Mouse (Mus musculus) CH12F3 (cell line): ENCODE measurements around the gene Thoc5.

Experiments used
- in situ Hi-C: fragments of 300-500 bp; cut with MboI; formaldehyde crosslinking; loops from 2 replicates; pipeline ENCODE4 v1.14.3; 2020; ENCODE audit warnings: low sequenced_read_pairs

The Thoc5 gene

DNA sequence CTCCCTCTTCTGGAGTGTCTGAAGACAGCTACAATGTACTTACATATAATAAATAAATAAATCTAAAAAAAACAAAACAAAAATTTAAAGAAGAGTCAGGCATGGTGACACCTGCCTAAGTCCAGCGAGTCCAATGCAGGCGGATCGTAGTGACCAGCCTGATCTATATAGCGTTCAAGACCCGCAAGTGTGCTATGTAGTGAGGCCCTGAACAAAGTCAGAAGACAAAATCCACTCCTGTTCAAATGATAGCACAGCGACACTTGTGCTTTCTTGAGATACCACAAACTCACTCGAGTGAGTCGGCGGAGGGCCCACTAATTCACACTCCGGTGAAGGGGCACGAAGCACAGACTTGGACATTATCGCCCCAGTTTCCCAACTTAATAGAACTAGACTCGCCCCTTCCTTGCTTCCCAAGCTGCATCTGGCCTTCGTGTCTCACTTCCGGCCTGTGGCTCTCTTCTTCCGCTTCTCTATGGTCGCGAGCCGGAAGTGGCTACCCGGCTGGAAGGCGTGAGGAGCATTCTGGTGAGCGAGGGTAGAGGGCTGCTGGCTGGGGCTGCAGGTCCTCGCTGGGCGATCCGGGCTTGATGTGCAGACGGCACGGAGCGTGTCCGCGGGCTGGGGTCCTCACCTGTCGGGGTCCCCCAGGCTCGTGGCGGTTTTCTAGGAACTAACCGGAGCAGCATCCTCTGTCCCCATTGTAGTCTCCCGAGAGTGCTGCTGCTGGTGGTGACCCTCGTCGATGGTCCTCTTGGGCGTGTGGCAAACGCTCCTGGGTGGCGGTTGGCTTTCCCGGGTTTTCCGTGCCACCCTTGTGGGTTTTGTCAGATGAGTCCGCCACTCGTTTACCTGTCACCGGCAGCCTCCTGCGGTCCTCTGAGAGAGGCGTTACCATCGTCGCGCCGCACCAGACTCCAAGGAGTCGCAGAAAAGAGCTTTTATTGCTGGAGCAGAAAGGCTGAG, at the start of gene Thoc5:
TSS of gene Thoc5 (plus strand) at position 473 of the 969 bp plus-strand sequence.
- in situ Hi-C loops: no loop called here

DNA sequence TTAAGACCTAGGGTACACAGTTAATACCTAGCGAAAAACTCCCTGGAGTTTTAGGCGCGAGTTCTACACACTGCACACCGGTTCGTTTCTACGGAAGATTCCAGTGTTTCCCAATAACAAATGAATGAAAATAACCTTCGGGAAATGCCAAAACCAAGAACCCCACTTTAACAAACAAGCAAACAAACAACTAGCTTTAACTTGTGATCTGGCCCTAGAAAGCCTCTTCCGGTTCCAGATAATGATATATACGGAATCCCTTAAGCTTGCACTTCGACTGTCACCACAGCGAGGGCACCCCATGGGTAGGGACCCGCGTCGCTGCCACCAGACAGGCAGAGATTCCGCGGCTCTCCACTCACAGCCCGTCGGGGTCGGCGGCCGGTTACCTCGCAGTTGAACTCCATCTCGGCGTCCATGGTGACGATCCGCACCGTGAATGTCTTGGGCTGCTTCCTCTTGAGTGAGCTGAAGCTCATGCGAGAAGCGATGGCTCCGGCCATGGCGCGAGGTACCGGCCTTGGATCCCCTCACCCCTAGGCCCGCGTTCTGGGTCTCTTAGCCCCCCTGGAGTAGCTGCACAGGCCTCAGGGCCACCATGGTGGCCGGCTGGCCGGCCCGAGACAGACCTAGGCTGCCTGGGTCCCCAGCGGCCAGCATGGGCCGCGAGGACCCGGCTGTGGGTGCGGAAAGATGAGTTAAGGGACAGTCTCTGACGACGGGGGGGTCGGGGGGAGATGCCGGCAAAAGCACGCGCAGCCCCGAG, 46.5 kb upstream of the Thoc5 start:
- in situ Hi-C loops: no loop called here

DNA sequence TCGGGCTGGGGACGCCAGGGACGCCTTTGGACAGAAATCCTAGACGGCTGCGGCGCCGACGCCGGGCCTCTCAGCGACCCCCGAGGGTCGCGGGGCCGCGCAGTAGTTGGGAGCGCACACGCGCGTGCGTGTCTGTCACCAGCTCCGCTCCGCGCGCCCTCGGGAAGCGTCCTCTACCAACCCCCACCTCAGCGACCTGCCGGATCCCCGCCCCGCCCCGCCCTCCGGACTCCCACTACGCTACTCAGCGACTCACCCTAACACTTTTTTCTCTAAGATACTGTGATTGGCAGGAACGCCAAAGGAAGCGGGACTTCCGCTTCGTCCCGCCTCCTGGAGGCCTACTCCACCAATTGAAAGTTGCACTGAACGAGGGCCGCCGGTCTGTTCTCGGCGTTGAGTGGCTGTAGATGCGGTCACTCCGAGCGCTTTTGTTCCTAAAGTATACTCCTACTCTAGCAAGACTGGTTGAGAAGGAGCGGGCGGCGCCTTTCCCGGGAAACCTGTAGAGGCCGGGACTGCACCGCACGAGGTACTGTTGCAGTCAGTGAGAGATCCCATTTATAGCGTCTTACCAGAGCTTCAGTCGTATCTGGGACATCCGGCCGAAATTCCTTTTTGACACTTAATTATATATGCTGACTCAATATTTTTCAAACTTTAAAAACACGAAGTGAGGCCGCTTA, 45.7 kb upstream of the Thoc5 start, which contains the start of gene Nf2:
TSS of gene Nf2 (minus strand) at position 279 of the 686 bp plus-strand sequence.
- in situ Hi-C loops: no loop called here

DNA sequence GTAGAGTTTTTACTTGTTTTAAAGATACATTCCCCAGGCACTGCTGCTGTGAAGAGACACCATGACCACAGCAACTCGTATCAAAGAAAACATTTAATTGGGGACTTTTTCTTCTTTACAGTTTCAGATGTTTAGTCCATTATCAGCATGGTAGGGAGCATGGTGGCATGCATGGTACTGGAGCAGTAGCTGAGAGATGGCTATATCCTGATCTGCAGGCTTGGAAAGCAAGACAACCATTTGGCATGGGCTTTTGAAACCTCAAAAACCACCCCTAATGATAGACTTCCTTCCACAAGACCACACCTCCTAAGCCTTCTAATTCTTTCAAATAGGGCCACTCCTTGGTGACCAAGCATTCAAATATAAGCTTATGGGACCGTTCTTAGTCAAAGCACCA, 44.7 kb upstream of the Thoc5 start:
- in situ Hi-C loops: no loop called here

DNA sequence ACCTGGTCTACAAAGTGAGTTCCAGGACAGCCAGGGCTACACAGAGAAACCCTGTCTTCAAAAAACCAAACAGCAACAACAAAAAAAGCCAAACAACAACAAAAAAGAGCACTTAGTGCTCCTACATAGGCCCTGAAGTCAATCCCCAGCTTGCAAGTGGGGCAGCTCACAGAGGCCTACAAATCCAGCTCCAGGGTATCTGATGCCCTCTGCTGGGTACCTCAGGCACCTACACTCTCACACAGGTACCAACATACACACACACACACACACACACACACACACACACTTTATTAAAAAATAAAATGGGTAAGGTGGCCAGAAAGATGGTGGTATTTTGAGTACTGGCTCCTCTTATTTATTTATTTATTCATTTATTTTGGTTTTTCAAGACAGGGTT, 42.1 kb upstream of the Thoc5 start:
- in situ Hi-C loops: no loop called here

DNA sequence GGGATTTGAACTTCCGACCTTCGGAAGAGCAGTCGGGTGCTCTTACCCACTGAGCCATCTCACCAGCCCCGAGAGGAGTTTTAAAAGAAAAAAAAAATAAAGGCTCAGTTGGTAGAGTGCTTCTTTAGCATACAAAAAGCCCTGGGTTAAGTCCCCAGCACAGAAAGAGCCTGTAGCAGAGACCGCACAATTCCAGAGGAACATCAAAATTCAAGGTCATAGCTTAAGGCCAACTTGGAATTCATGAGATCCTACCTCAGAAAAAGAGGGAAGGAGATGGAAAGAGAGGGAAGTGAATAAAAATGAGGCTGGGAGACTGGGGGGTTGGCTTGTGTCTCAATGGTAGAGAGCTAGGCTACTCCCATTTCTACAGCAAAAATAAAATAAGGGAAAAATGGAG, 40.9 kb upstream of the Thoc5 start:
- in situ Hi-C loops: no loop called here

DNA sequence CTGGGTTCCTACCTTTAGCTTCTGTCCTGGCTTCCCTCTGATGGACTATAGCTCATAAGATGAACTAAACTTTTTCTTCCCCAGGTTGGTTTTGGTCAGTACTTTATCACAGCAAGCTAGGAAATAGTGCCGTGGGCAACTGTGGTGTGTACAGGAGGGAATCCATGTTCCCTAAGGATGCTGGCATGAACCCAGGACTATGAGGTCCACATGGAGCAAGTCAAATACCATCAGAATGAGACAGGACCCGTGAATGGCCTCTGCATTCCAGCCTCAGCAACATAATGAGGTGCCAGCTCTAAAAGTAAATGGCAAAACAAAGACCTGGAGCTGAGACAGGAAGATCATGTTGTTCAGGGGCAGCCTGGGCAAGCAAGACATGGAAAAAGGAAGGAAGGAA, 36.7 kb upstream of the Thoc5 start:
- in situ Hi-C loops: no loop called here

DNA sequence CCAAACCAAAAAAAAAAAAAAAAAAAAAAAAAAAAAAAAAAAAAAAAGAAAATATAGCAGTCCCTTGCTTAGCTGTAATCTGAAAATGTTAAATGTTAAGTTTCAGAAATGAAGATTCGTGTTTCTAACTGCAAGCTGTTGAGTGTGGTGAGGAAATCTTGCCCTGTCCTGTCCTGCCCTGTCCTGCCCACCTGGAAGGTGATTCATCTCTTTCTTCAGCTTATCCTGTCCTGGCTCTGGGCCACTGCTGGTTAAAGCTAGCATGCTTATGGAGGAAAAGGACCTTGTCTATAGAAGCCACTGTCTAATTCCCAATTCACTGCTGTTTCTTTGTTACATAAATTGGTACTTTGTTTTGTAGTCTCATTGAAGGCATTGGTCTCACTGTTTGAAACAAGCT, 34.1 kb upstream of the Thoc5 start:
- in situ Hi-C loops: no loop called here

DNA sequence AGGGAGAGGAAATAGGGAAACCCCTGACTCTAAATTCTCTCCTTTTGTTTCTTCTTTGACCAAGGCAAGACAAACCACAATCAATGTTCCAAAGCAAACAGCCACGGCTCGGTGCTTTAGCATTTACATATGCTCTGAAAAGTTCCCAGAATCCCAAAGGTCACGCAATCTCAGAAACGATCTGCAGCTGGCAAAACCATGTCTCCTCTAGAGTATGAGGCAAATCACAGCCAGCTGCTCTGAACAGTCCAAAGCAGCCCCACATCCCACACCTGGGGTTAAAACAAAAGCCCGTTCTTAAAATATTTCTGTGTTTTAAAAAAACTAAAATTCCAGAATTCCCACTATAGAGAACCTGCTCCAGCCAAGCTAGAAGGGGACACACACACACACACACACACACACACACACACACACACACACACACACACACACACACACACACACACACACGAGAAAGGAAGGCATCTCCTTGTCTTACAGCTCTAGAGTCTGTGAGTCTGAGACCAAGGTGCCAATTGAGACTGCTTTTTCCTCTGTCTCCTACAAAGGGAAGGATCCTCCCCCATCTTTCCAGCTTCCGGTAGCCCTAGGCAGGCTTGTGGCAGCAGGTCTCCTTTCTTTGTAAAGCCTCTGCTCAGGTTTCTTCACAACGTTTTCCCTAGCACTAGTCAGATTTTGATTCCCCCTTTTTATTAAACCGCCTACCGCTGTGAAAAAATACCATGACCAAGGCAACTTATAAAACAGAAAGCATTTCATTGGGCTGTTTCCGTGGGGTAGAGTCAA, 33.1 kb upstream of the Thoc5 start:
- in situ Hi-C loops: no loop called here

DNA sequence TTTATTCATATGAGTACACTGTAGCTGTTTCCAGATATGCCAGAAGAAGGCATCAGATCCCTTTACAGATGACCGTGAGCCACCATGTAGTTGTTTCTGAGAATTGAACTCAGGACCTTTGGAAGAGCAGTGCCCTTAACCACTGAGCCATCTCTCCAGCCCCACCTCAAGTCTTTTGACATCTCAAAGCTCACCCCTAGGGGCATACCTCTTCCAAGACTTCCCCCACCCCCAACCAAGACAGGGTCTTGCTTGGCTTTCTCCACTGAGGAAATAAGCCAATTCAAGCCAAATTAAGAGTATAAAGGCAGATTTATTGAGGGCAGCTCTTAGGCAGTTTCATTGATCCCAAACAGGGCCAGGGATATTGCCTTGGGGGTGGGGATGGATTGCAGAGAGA, 32.4 kb upstream of the Thoc5 start:
- in situ Hi-C loops: no loop called here

DNA sequence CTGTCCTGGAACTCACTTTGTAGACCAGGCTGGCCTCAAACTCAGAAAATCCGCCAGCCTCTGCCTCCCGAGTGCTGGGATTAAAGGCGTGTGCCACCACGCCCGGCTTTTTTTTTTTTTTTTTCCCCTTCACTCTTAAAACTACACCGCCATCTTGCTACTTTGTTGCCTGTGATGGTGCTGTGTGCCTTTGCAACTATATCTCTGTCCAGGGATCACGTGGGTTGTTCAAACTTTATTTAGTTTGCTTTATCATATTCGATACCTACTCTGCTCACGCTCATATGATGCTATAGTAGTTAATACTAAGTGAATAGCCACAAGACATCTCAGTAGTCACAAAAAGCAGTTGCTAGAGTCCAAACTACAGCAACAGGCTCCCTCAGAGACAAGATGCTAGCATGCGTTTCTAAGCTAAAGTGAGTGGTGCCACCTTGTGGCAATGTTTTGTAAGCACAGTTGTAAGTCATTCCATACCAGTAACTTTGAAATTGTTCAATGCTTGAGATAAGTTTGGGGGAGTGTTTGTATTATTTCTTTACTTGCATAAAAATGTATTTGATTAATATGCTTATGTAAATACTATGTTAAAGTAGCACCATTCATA, 29.4 kb upstream of the Thoc5 start:
- in situ Hi-C loops: no loop called here

DNA sequence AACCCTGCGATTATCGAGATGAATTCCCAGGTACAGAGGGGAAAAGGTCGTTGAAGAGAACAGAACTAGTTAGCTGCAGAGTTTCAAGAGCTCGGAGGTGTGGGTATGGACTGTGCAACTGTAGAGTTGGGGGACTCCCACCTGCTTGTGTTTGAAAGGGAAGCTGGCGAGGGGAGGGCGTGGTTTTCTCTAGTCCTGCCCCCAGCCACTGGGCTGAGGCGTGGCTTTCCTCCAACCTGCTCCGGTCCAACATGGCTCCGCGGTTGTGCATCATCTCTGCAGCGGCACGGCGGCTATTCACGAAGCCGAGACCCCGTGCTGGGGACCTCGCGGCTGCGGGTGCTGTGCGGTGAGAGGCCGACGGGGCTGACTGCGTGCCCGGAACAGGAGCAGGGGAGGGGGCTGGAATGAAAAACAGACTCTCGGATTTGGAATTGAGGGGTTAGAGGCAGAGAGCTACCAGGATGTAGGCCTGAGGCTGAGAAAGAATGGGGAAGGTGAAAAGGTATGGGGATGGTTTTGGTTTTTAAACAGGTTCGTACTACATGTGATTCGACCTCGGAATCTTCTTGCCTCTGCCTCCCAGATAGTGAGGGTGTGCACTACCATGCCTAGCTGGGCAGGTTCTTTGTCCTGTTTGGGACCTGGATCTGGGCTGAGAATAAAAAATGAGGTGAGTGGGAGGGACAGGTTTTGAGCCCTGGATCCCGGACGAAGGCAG, 21.2 kb upstream of the Thoc5 start, which contains the start of gene Nipsnap1:
TSS of gene Nipsnap1 (plus strand) at position 197 of the 721 bp plus-strand sequence.
- in situ Hi-C loops: no loop called here

DNA sequence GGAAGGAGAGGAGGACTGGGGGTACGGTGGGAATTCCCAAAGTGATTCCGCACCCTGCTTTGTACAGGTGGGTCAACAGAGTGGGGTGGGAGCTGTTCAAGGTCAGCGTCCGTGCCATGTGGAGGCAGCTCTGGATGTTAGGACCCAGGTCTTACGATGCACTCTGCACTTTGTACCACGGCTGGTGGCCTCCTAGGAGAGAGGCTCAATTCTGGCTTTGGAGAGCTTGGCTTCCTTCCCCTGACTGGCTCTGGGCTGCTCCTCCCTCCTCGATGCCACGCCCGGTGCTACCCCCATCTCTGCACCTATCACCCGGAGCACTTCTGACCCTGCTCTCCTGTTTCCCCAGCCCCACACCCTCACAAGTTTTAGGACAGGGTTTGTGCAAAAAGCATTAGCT, 20.6 kb upstream of the Thoc5 start:
- in situ Hi-C loops: no loop called here

DNA sequence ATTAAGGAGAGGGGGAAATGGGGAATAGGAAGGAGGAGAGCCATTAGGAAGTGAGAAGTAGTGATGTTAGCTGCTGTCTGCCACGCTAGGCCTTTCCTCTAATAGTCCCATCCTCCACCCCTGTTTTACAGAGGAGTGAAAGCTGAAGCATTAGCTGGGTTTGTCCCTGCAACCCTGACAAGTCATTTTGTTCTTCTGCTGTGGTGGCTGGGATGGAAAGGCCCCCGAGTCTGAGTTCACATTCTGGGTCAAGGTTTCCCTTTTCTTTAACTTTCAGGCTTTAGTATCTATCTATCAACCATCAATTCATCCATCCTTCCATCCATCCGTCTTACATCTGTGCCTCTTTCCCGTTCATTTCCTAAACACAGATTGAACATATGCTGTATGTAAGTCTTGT, 14.0 kb upstream of the Thoc5 start:
- in situ Hi-C loops: no loop called here

DNA sequence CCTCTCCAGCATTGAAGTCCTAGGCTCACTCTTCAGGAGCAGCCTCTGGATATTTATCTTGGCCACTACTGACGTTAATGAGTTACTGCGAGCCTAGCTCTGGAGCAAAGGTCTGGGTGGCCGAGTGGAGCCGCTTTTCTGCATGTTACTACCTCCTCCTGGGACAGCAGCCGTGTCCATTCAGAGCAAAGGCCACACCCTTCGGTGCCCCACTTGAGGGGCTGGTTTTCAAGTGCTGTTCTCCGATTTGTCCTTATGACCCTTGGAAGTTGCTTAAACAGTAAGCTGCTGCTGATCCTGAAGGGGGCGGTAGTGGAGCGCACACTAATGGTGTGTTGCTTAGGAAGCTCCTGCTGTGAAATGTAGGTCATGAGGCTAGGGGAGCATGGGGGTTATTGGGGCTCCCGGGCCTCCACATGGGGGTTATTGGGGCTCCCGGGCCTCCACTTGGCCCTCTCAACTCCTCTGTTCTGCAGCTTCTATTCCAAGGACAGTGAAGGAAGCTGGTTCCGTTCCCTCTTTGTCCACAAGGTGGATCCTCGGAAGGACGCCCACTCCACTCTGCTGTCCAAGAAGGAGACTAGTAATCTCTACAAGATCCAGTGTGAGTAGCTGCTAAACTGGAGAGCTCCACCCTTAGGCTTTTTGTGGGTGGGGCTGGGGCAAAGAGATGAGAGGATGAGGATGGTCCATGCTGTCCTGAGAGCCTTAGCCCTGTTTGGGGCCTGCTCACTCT, 12.1 kb upstream of the Thoc5 start:
- in situ Hi-C loops: no loop called here

DNA sequence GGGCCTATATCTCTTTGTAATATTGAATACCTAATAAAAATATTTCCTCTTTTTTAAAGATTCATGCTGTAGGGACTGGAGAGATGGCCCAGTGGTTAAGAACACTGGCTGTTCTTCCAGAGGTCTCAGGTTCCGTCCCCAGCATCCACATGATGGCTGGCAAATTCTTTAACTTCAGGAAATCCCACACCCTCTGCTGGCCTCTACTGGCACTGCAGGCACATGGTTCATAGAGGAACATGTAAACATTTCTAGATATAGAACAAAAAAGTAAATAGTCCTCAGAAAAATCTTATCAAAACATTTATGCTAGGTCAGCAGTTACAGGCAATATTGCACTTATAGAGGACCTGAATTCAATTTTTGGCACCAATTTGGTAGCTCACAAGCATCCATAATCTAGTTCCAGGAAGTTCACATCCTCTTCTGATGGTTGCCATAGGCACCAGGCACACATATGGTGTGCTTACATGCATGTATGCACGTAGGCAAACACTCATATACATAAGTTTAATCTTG, 9.7 kb upstream of the Thoc5 start:
- in situ Hi-C loops: no loop called here

DNA sequence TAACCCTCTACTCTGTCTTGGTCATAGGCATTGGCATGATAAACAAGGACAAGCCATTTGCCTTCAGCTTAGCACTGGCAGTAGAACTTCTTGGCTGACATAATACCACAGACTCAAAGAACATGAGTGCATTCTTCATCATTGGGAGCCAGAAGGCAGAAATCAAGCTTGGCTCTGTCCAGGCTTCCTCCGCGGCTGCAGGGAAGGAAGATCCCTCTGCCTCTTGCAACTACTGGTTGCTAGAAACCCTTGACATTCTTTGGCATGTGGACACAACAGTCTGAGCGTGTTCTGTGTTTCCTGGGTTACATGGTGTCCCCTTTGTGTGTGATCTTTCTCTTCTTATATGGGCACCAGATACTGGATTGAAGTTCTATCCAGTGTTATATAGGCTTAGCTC, 8.1 kb upstream of the Thoc5 start:
- in situ Hi-C loops: no loop called here

DNA sequence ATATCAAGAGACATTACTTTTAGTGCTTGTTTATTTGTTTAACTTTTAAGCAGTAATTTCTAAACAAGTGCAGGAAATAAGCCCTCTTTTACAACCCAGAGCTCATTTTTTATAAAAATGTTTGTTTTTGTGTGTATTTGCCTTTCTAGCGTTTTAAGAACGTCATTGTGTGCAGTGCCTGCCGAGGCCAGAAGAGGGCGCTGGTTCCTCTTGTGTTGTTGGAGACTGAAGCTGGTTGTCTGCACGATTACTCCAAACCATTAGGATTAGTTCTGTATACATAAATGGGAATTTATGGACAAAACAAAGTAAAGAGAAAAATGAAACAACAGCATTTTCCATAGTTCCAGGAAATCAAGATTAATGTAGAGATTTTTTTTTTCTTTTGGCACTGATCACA, 5.3 kb downstream of the Thoc5 start:
- in situ Hi-C loops: no loop called here

DNA sequence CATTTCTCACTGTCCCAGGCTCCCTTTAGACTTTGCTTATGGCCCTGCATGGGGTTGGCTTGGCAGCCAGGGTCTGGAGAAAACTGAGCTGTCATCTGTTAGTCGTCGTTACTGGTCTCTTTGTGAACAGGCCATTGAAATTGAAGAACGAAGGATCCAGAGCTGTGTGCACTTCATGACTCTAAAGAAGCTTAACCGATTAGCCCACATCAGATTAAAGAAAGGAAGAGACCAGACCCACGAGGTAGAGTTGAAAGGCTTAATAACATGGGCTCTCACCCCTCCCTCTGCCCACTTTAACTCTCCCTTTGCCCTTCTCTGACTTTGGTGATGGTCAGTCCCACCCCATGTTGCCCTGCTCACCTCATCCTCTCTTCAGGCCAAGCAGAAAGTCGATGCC, 6.8 kb downstream of the Thoc5 start:
- in situ Hi-C loops: no loop called here
